Mouse (Mus musculus) limb, embryonic 12.5 days (tissue): Measurements from ENCODE around the gene Clic6. TPM values are rescaled to one million over a fixed set of nuclear protein-coding genes. Genes with fewer than 3 reads are reported as not detected.

Source experiments
- ATAC-seq: fragments of 200-750 bp; cut with Nextera tagmentation; 2 replicates; pipeline ENCODE4 v1.8.0; 2017; ENCODE audit warnings: low read depth, moderate TSS enrichment; ENCODE audit not compliant: insufficient number of reproducible peaks, insufficient read depth, low FRiP score, low TSS enrichment
- H3K27ac ChIP-seq: fragments of 300-500 bp; sonication (generic); 2 replicates; pipeline ENCODE4 v1.5.1; 2016; ENCODE audit warnings: mild to moderate bottlenecking, moderate library complexity
- H3K27me3 ChIP-seq: fragments of 300-500 bp; sonication (generic); 2 replicates; pipeline ENCODE4 v1.6.1; 2016; ENCODE audit warnings: mild to moderate bottlenecking, moderate library complexity
- H3K36me3 ChIP-seq: fragments of 300-500 bp; sonication (generic); 2 replicates; pipeline ENCODE4 v1.6.1; 2016; ENCODE audit warnings: mild to moderate bottlenecking, moderate library complexity
- H3K4me1 ChIP-seq: fragments of 300-500 bp; sonication (generic); replicated peaks from 2 replicates; pipeline ENCODE4 v1.6.1; 2016
- H3K4me2 ChIP-seq: fragments of 300-500 bp; sonication (generic); 2 replicates; pipeline ENCODE4 v1.6.1; 2016; ENCODE audit warnings: mild to moderate bottlenecking, moderate library complexity
- H3K4me3 ChIP-seq: fragments of 300-500 bp; sonication (generic); replicated peaks from 2 replicates; pipeline ENCODE4 v1.5.1; 2016; ENCODE audit warnings: mild to moderate bottlenecking
- H3K9ac ChIP-seq: fragments of 300-500 bp; sonication (generic); replicated peaks from 2 replicates; pipeline ENCODE4 v1.6.1; 2016; ENCODE audit warnings: mild to moderate bottlenecking, moderate library complexity
- H3K9me3 ChIP-seq: fragments of 300-500 bp; sonication (generic); 2 replicates; pipeline ENCODE4 v1.6.1; 2016; ENCODE audit warnings: mild to moderate bottlenecking, moderate library complexity
- WGBS: fragments of 180-500 bp; shearing (Covaris S2); methylation state at CpG from one replicate; pipeline ENCODE4 v1.1.7; 2016; 5-methylcytosine and 5-hydroxymethylcytosine counted together
- polyA plus RNA-seq: library from polyadenylated mRNA; unstranded; fragments of >200 nt; fragmentation: Nextera tagmentation; extraction: Ambion mirVana; gene quantifications from 2 replicates; pipeline ENCODE4 v1.2.1, GENCODE M21; 2016

The Clic6 gene
- polyA plus RNA-seq = 1.2 and 1.9 TPM in 2 replicates

DNA sequence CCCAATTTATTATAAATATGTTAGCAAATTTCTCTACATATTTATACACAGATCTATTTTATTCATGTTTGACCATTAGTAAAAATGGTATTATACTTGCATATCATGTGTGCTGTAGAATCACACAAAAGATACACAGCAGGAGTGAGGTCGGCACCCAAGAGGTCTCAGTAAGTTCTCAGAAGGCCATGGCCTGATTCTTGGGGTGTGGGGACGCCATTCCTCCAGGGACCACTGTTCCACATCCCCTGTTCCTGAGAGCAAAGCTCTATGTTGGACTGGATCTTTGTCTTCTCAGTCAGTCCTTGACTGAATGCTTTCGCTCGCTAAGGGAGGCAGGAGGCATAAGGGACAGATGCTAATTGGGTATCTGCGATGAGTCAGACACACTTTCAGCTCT lies at the start of gene Clic6:
Gene Clic6, plus strand, starts transcription at position 301 of the 400 bp plus-strand sequence.
- ATAC-seq = no peak
- Histone ChIP-seq H3K27me3 (peaks cover 3% of the 10 kb centered on the region; the same call in 1 of the 2 replicates), H3K4me1 (no peaks in the 10 kb centered on the region; the same call in 1 of the 2 replicates), H3K4me3 (no peak within 1 kb of the TSS), H3K9ac (no peak within 1 kb of the TSS), H3K4me2 (no peak within 1 kb of the TSS), H3K9me3 (no peaks in the 10 kb centered on the region), H3K36me3 (no peaks in the 10 kb centered on the region), H3K27ac (no peak within 1 kb of the TSS)
- 83% methylated on average over 5 of the region's 5 CpGs for WGBS

DNA sequence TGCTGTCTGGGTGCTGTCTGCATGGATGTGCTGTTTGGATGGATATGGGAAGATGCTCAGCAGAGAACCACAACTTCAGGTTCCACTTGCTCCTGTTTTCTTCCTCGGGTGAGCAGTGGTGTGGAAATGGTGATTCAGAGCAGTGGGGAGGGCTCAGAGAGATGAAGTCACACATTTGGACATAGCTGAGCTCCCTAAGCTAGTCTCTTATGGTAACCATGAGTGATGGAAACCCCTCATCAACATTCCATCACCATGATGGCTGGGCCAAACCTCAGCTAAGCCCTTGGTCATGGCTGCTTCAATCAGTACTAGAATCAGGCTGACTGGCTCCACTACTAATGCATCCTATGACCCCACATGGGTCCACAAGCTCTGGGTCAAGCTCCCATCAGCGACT lies 45.8 kb upstream of the Clic6 start:
- H3K27ac ChIP-seq = no peak overlapping the region

DNA sequence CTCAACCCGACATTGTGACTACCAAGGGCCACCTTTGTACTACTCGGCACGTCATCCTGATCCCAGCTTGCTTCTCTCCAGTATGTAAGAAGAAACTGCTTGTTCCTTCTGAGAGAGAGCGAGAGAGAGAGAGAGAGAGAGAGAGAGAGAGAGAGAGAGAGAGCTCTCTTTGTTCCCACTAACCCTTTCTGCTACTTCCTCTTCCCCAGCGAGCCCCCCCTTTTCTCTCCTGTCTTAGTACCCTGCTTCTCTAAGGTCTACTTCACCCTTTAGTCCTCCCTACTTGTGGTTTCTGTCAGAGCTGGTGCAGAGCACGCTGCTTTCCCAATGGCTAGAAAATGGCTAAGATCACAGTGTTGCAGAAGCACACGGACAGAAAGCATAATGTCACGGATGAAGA lies 45.3 kb upstream of the Clic6 start:
- H3K27ac ChIP-seq = no peak overlapping the region

More for the DNA sequence above, 45.8 kb upstream of the Clic6 start:
- no peaks in the 10 kb centered on the region for H3K27me3 ChIP-seq
- H3K4me3 ChIP-seq = no peak overlapping the region
- H3K9ac ChIP-seq = no peak overlapping the region
- no peaks in the 10 kb centered on the region for H3K9me3 ChIP-seq
- H3K4me2 ChIP-seq = no peak overlapping the region
- H3K4me1 ChIP-seq = peaks cover 19% of the 10 kb centered on the region
- ATAC-seq = no peak
- 0 out of 2 replicates have a peak, but pooled peaks cover 4% of the 10 kb centered on the region for H3K36me3 ChIP-seq
- WGBS = 85% methylated on average over 2 of the region's 2 CpGs

DNA sequence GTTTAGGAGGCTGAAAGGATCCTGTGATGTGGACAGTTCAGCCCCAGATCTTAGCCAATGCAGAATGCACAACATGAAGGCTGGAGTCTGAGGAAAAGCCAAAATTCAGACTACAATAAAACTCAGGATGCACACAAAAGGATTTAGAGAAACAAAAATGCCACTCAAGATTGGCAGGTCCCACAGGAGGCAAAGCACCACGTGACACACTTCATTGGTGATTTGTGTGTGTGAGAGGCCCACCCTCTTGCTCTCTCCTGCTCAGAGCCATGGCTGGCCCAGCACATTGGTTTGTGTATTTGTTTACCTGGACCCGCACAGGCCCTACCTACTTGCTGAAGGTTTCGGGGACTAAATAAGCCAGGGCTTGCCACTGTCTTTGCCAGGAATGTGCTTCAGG lies 44.3 kb upstream of the Clic6 start:
- Histone ChIP-seq H3K4me1 (peaks cover 26% of the 10 kb centered on the region), H3K27ac (no peak overlapping the region), H3K27me3 (no peaks in the 10 kb centered on the region), H3K36me3 (no peaks in the 10 kb centered on the region), H3K4me2 (no peak overlapping the region), H3K9ac (no peak overlapping the region), H3K9me3 (no peaks in the 10 kb centered on the region), H3K4me3 (no peak overlapping the region)
- ATAC-seq = no peak
- WGBS = 81% methylated on average over 3 of the region's 3 CpGs

More for the DNA sequence above, 45.3 kb upstream of the Clic6 start:
- H3K4me2 ChIP-seq = no peak overlapping the region
- H3K27me3 ChIP-seq = no peaks in the 10 kb centered on the region
- peaks cover 23% of the 10 kb centered on the region for H3K4me1 ChIP-seq
- H3K9me3 ChIP-seq = no peaks in the 10 kb centered on the region
- H3K36me3 ChIP-seq = no peaks in the 10 kb centered on the region
- no peak overlapping the region for H3K9ac ChIP-seq
- no peak for ATAC-seq
- WGBS = 76% methylated on average over 8 of the region's 8 CpGs
- no peak overlapping the region for H3K4me3 ChIP-seq

DNA sequence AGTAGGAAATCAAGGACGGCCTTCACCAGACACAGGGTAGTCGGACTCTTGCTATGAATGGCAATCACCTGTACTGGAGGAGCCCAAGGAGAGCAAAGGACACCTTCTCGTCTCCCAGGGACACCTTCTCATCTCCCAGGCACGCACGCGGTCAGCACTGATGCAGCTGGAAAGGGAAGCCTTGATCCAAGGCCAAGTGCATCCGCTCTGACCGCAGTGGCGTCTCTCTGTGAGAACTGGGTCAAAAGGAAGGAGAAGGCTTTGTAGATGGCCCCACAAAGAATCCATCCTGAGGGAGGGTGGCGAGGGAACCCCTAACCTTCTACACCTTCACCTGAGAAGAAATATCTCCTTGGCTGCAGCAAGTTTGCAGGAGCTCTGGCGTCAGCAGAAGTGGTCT lies 43.4 kb upstream of the Clic6 start:
- Histone ChIP-seq H3K9me3 (no peaks in the 10 kb centered on the region), H3K9ac (no peak overlapping the region), H3K4me2 (no peak overlapping the region), H3K36me3 (no peaks in the 10 kb centered on the region), H3K4me1 (peaks cover 26% of the 10 kb centered on the region), H3K27ac (no peak overlapping the region), H3K27me3 (no peaks in the 10 kb centered on the region), H3K4me3 (no peak overlapping the region)
- ATAC-seq = no peak
- 94% methylated on average over 11 of the region's 11 CpGs for WGBS

DNA sequence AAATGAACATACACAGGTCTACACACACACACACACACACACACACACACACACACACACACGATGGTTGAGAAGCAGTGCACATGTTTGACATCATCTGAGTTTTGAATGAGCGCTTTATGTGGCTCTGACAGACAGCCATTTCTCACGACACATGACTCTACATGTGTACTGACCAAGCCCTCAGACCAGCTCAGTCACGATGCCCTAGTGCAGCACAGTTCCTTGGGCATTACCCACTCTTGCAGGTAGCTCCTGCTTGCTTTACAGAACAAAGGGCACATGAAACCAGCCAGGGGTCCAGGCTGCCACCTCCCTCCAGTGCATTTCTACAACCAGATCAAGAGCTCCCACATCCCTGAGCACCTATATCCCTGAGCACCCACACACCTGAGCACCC lies 42.6 kb upstream of the Clic6 start:
- Histone ChIP-seq H3K27me3 (no peaks in the 10 kb centered on the region), H3K4me3 (no peak overlapping the region), H3K4me1 (peaks cover 32% of the 10 kb centered on the region), H3K4me2 (no peak overlapping the region), H3K36me3 (no peaks in the 10 kb centered on the region), H3K9me3 (no peaks in the 10 kb centered on the region), H3K27ac (0 out of 2 replicates have a peak overlapping the region, but pooled peaks have one; percentile 37), H3K9ac (peak overlapping the region; percentile 40; the same call in 1 of the 2 replicates)
- 96% methylated on average over 4 of the region's 4 CpGs for WGBS
- no peak for ATAC-seq

DNA sequence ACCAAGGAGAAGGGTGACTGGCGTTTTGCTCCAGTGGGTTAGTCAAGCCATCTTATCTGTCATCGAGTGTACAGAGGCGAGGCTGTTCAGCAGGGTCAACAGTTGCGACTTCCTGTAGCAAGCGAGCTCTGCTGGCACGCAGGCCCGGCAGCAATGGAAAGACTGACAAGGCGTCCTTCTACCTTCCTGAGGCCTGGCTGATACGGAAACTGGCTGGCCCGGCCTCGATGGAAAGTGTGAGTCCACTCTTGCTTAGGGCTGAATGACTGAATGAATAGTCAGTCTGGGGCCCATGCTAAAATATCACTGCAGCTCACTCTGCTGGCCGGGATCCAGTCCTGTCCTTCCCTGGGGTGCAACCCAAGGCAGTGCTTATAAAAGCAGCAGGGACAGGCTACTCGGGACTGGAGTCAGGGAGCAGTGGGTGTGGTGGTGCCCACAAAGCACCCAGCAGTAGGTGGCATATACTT lies 41.9 kb upstream of the Clic6 start:
- Histone ChIP-seq H3K4me1 (peaks cover 35% of the 10 kb centered on the region), H3K9ac (no peak overlapping the region), H3K4me2 (no peak overlapping the region), H3K36me3 (peaks cover under 1% of the 10 kb centered on the region), H3K9me3 (no peaks in the 10 kb centered on the region), H3K4me3 (no peak overlapping the region), H3K27ac (0 out of 2 replicates have a peak overlapping the region, but pooled peaks have one; percentile 37), H3K27me3 (no peaks in the 10 kb centered on the region)
- no peak for ATAC-seq
- WGBS = 65% methylated on average over 13 of the region's 13 CpGs

DNA sequence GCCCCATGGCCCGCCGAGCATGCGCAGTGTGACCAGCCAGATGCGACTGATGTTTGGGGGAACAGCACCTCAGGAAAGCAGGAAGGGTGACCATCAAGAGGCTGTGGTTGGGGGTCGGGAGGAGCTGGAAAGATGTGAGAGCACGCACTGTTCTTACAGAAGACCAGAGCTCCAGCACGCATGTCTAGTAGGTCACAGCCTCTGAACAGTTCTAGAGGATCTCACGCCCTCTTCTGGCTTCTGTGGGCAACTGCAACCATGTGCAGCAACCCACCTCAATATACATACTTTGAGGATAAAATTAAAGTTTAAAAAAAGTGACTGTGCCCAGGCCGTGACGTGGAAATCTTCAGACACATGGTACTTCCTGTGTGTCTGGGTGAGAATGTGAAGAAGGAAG lies 40.2 kb upstream of the Clic6 start:
- ATAC-seq = no peak
- Histone ChIP-seq H3K4me1 (peaks cover 35% of the 10 kb centered on the region), H3K4me2 (no peak overlapping the region), H3K9me3 (no peaks in the 10 kb centered on the region), H3K36me3 (peaks cover 14% of the 10 kb centered on the region), H3K27me3 (no peaks in the 10 kb centered on the region), H3K27ac (no peak overlapping the region), H3K4me3 (no peak overlapping the region), H3K9ac (no peak overlapping the region)
- WGBS = 64% methylated on average over 10 of the region's 10 CpGs

DNA sequence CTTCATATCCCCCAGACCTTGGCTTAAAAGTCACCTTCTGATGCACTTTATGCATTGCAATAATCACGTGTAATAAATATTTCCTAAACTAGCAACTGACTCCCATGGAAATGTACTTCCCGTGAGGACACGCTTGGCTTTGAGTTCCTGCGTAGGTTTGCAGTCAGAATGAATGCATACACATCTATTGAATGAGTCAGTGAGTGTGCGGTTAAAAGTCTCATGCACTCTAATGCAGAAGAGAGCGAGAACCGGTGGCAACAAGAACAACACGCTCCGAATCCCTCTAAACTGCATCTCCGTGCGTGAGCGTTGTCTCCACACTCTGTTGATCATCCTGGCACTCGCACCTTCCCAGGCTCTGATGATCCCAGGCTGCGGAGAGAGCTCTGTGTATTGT lies 36.5 kb upstream of the Clic6 start:
- Histone ChIP-seq H3K36me3 (peaks cover 20% of the 10 kb centered on the region), H3K9ac (no peak overlapping the region), H3K4me3 (no peak overlapping the region), H3K4me2 (no peak overlapping the region), H3K9me3 (no peaks in the 10 kb centered on the region), H3K27ac (no peak overlapping the region), H3K4me1 (peaks cover 19% of the 10 kb centered on the region), H3K27me3 (no peaks in the 10 kb centered on the region)
- WGBS = 93% methylated on average over 14 of the region's 14 CpGs
- ATAC-seq = no peak

DNA sequence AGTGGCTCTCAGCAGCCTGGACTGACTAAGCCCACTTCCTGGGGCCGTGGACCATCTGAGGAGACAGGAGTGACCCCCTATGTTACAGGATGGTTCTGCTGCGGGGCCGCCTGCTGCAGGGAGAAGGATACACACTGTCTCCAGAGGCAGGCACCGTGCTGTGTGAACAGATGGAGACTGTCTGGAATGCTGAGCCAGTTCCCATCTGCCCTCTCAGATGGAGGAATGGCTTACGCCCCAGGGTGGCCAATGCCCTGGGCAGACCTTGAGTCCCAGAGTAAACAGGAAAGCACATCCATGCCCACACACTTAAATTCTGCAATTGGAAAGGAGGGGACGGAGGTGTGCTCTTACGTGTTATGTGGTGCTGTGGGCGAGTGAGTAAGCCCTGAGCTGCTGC lies 35.2 kb upstream of the Clic6 start:
- Histone ChIP-seq H3K9ac (no peak overlapping the region), H3K27me3 (no peaks in the 10 kb centered on the region), H3K4me2 (no peak overlapping the region), H3K4me3 (no peak overlapping the region), H3K36me3 (peaks cover 20% of the 10 kb centered on the region), H3K4me1 (peaks cover 10% of the 10 kb centered on the region), H3K27ac (no peak overlapping the region), H3K9me3 (no peaks in the 10 kb centered on the region)
- no peak for ATAC-seq
- WGBS = 88% methylated on average over 8 of the region's 8 CpGs

DNA sequence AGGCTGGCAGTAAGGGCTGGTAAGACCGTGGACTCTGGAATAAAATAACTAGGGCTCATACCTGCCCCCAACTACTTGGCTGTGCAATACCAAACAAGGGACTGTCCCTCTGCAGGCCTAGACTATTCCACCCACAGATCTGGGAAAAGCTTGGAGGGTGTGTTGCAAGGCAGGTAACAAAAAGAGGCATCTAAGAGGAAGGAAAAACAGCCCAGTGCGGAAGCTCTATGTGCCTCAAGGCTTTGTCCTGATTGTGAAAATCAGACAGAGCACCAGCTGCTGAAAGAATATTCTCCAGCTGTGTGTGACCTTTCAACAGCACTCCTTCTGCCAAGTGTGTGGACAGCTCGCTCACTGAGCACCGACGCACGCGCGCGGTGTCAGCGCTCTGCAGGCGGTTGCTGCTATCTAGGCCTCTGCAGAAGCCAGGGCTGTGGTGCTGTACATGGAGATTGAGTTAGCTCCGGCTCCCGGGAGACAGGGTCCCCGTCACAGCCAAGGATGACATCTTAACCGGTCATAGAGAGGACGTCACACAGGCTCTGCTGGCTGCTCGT lies 33.9 kb upstream of the Clic6 start:
- H3K4me3 ChIP-seq = no peak overlapping the region
- no peak overlapping the region for H3K4me2 ChIP-seq
- peaks cover 20% of the 10 kb centered on the region for H3K36me3 ChIP-seq
- no peak for ATAC-seq
- 90% methylated on average over 17 of the region's 17 CpGs for WGBS
- H3K4me1 ChIP-seq = peaks cover 9% of the 10 kb centered on the region
- no peak overlapping the region for H3K9ac ChIP-seq
- H3K9me3 ChIP-seq = no peaks in the 10 kb centered on the region
- no peaks in the 10 kb centered on the region for H3K27me3 ChIP-seq
- H3K27ac ChIP-seq = no peak overlapping the region

DNA sequence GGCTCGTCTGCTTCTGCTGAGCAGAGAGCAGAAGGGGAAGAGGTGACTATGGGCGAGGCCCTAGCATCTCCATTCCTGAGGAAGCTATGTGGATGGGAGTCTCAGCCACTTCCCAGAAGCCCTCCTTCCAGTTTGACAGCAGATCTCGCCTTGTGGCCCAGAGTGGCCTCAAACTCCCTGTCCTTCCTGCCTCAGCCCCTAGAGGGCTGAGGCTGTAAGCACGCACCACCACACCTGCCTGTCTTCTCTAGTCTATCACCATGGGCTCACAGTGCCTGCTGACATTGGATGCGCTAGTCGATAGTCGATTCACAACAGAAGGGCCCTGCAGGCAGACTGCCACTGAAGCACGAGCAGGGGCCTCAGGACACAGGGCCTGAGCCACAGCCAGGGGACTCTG lies 32.9 kb upstream of the Clic6 start:
- H3K27me3 ChIP-seq = no peaks in the 10 kb centered on the region
- peaks cover 7% of the 10 kb centered on the region for H3K4me1 ChIP-seq
- peaks cover 20% of the 10 kb centered on the region for H3K36me3 ChIP-seq
- WGBS = 60% methylated on average over 8 of the region's 8 CpGs
- H3K9me3 ChIP-seq = no peaks in the 10 kb centered on the region
- no peak overlapping the region for H3K4me3 ChIP-seq
- no peak overlapping the region for H3K9ac ChIP-seq
- no peak overlapping the region for H3K27ac ChIP-seq
- no peak overlapping the region for H3K4me2 ChIP-seq
- no peak for ATAC-seq
